Mouse (Mus musculus): ENCODE results near the gene Ptpn11.

Gene Ptpn11

DNA sequence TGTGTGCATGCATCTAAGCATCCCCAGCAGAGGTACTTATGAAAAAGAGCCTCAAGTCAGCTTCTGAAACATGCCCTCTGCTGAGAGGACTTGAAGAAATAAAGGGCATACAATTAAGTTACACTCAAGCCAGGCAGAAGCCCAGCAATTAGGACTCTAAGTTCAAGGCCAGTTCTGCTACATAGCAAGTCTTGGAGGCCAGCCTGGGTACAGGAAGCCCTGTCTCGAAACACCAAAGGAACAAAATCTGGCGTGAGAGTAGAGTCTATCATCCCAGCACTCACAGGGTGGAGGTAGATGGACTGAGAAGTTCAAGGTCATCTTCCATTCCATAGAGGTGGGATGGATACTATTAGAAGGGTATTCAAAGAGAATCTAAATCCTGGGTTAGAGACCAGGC lies 6.8 kb downstream of the Ptpn11 start:
- no peak for DNase-seq (ENCODE audit: low spot score in 2 of 2)

GRCm38 (mm10) chr5:121183269-121183668 lies 7.9 kb downstream of the Ptpn11 start:
- DNase-seq (ENCODE audit: low spot score in 2 of 2), result no peak

- DNase-seq (ENCODE audit: low spot score in 2 of 2), result no peak
Measured at GRCm38 (mm10) chr5:121179077-121179857, 11.9 kb downstream of the Ptpn11 start.

GRCm38 (mm10) chr5:121172835-121173234 lies 18.4 kb downstream of the Ptpn11 start:
- no peak for DNase-seq (ENCODE audit: low spot score in 2 of 2)

GRCm38 (mm10) chr5:121169588-121169987 lies 21.6 kb downstream of the Ptpn11 start:
- no peak for DNase-seq (ENCODE audit: low spot score in 2 of 2)

DNA sequence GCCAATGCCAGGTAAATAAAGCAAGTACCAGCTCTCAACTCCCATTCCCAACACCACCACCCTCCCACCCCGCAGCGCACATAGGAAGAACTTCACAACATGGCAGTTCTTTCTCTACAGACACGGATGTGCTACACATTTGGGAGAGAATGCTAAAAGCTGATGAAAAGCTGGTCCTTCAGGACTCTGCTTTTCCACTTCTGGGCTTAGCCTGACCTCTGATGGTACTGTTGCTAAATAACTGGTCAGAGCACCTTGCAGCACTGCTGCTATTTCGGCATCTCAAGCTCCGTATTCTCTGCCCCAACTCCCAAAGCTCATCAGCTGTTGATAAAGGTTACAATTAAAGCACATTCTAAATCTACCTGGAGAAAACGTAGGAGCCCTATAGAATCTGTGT lies 24.3 kb downstream of the Ptpn11 start:
- DNase-seq (ENCODE audit: low spot score in 2 of 2), result no peak

DNA sequence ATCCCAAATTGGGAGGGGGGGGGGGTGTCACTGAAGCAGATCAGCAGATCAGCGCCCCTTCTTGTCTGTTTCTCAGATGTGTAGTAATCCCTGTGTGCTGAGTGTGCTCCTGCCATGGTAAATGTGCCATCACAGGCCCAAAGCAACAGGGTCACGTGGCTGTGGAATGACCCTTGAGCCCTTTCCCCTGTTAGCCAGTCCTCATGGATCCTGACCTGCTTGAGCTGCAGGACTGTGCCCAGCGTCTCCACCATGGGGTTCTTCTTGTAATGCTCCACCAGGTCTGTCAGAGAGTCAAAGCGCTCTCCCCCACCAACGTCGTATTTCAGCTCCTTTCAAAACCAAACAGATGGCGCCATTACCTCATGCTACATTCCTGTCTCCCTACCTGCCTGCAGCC lies 28.3 kb downstream of the Ptpn11 start:
- no peak for DNase-seq (ENCODE audit: low spot score in 2 of 2)

- DNase-seq (ENCODE audit: low spot score in 2 of 2), result no peak
Measured at GRCm38 (mm10) chr5:121162285-121162684, 28.9 kb downstream of the Ptpn11 start.

DNA sequence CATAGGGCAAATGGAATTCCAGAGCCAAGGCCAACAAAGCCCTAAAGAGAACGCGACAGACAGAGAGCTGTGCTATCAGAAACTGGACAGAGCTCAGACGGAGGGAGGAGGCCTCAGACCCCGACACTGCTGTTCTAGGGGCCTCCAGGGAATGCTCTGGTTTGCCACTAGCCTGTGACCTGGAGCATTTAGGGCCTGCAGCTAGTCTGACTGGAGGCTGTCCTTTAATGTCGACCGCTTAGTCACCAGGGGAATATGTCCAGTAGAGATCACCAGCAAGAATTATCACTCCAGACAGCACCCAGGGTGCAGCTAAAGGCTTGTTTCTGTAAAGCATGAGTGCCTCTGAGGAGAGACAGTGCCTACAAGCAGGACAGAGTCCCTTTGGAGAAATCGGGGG lies 32.2 kb downstream of the Ptpn11 start:
- DNase-seq (ENCODE audit: low spot score in 2 of 2), result no peak

GRCm38 (mm10) chr5:121157489-121157888 lies 33.7 kb downstream of the Ptpn11 start:
- no peak for DNase-seq (ENCODE audit: low spot score in 2 of 2)

DNA sequence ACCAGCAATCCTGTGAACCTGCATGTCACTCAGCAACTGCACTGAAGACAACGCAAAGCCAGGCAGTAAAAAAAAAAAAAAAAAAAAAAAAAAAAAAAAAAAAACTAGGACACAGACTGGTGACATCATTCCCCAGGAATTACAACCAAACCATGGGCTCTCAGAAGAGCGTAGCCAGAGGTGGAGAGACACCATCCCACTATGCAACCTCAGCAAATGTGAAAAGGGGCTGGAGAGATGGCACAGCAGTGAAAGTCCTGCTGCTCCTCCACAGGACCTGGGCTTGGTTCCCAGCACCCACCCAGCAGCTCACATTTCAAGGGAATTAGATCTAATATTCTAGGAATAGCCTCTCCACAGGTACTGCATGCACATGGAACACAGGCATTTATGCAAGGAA lies 34.2 kb downstream of the Ptpn11 start:
- no peak for DNase-seq (ENCODE audit: low spot score in 2 of 2)

- DNase-seq (ENCODE audit: low spot score in 2 of 2), result no peak
Measured at GRCm38 (mm10) chr5:121156121-121156520, 35.1 kb downstream of the Ptpn11 start.

GRCm38 (mm10) chr5:121150684-121151083 lies 40.5 kb downstream of the Ptpn11 start:
- DNase-seq (ENCODE audit: low spot score in 2 of 2), result no peak

DNA sequence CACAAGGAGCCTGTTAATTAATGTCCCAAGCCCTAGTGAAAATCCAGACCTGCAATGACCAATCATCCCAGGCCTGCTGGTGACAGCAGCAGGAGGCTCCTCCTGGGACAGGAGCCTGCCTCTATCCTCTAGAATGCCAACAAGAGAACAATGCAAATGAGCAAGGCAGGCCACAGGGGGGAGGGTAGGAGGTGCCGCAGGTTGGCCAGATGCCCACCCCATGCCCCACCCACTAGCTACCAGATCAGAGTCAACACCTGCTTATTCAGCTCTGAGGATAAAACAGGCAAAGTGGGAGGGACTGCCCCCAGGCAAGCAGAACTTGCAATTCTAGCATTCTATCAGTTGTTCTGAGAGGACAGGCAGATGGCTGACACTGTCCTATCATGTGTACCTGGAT lies 42.0 kb downstream of the Ptpn11 start:
- DNase-seq (ENCODE audit: low spot score in 2 of 2), result no peak

DNA sequence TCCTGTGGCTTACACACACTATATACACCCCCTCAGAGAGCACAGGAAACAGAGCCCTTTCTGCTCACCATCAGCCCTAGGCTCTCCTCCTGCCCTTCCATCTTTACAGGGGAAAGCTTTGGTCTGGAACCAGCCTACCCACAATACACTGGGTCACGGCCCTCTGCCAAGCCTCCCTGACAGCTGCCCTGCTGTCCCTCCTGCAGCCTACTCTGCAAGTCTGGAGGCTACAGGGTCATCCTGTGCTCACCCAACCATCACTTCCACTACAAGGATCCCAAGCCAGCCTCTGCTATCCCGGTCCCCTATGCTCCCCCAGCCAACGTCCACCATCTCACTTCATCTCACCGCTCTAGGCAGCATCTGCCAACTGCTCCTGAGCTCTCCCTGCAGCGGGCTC lies 44.9 kb downstream of the Ptpn11 start:
- DNase-seq (ENCODE audit: low spot score in 2 of 2), result no peak

DNA sequence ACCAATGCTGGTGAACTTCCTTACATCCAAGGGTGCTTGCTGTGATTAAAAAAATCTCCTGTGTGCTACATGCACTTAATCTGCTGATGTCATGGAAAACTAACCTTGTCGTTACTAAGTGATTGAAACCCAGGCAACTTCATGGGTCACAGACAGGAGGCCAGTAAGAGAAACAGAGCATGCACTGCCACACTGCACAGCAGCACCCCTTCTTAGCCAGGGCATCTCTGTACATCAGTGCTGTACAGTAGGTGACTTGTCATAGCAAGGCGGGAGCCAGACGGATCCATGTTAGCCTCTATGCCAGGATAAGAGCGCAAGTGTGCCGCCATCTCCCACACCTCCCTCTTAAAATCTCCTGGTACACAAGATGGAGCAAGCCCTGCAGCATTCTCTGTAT lies 45.6 kb downstream of the Ptpn11 start:
- no peak for DNase-seq (ENCODE audit: low spot score in 2 of 2)

DNA sequence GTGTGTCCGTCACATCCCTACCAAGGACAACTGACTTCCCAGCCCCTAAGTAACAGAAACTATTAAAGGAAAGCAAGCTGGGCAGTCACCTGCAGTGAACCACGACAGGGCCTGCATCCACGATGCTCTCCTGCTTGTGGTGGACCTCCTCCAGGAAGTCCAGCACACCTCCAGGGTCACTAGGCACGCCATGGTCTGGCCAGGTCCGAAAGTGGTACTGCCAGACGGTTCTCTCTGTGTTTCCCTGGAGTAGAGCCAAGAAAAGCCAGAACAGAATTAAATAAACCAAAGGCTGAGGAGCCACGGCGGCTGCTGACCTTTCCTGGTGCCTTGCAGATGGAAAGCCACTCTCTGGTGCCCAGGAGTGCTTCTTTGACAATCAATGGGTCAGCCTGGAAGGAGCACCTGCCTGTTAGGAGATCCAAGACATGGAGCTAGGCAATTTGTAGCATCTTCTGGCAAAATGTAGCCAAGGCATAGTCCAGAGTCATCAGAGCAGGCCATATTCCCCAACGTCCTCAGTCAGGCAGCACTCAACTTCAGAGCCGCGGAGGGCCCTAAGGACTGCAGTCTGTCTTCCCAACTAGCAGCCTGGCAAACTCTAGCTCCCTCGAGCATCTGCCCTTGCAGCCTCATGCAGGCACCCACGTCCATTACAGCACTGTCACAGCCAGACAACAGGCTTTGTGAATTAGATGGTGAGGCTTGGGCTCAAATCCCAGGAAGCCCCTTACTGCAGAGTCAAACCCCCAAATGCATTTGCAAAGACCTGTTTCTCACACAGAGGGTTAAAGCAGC lies 46.6 kb downstream of the Ptpn11 start:
- DNase-seq (ENCODE audit: low spot score in 2 of 2), result no peak

DNA sequence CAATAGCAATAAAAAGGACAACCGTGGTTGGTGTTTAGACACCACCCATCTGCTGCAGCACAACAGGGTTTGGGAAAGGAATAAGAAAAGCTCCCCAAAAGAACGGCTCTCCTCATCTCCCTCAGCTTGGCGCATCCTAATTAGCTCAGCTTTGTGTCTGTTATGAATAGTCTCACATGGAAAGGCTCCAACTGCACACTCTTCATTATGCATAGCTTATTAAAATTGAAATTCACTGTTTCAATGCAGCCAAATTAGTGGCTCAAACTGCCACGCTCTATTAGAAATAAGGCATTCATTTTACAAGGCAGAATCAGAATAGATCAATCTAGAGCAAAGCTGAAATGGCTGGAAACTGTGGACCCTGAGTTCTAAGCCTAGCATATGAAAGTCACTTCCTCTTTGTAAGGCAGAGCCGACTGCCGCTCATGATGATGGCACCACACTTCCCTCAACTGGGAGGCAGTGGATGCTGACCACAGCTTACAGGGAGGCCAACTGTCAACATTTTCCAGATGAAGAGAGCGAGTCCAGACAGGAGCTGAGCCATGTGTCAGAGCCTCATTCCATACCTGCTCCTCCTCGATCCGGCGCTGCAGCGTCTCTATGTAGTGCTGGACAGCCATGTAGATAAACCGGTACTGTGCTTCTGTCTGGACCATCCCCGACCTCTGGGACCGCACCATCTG lies 48.6 kb downstream of the Ptpn11 start:
- no peak for DNase-seq (ENCODE audit: low spot score in 2 of 2)

GRCm38 (mm10) chr5:121140276-121140675 lies 50.9 kb downstream of the Ptpn11 start:
- DNase-seq (ENCODE audit: low spot score in 2 of 2), result no peak

DNA sequence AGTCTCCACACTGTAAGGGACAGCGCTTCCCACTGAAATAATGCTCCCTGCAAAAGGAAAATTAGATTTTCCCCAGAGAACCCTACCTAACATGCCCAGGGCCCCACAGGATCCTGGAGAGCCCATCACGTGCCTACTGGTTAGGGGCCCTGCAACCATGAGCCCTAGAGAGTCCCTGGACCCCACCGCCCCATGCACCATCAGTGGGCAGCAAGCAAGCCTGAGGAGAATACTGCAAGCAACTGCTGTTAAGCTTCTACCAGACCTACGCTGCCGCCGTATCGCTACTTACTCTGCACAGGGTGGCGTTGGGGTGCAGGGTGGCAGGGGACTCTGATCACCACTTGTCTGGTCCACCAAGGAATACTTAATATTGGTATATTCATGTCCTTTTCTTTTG lies 54.1 kb downstream of the Ptpn11 start:
- no peak for DNase-seq (ENCODE audit: low spot score in 2 of 2)

- no peak for DNase-seq (ENCODE audit: low spot score in 2 of 2)
Measured at GRCm38 (mm10) chr5:121131801-121132200, 59.4 kb downstream of the Ptpn11 start.

- DNase-seq (ENCODE audit: low spot score in 2 of 2), result no peak
Measured at GRCm38 (mm10) chr5:121129254-121129653, 61.9 kb downstream of the Ptpn11 start.

GRCm38 (mm10) chr5:121126051-121126450 lies 65.1 kb downstream of the Ptpn11 start:
- DNase-seq (ENCODE audit: low spot score in 2 of 2), result no peak
